Mouse (Mus musculus) midbrain, embryonic 10.5 days (tissue): Measurements from ENCODE around the gene Trappc13. TPM values are rescaled to one million over a fixed set of nuclear protein-coding genes. Genes with fewer than 3 reads are reported as not detected.

Source experiments
- DNase-seq: peaks from one replicate; pipeline ENCODE4 v3.0.0-alpha.2; 2017; ENCODE audit warnings: low spot score
- H3K27ac ChIP-seq: fragments of 300-500 bp; sonication (generic); replicated peaks from 2 replicates; pipeline ENCODE4 v1.5.1; 2016; ENCODE audit warnings: mild to moderate bottlenecking
- H3K27me3 ChIP-seq: fragments of 300-500 bp; sonication (generic); 2 replicates; pipeline ENCODE4 v1.6.1; 2016; ENCODE audit warnings: low read depth, mild to moderate bottlenecking; ENCODE audit not compliant: poor library complexity, severe bottlenecking
- H3K36me3 ChIP-seq: fragments of 300-500 bp; sonication (generic); 2 replicates; pipeline ENCODE4 v1.6.1; 2016; ENCODE audit warnings: mild to moderate bottlenecking, moderate library complexity
- H3K4me1 ChIP-seq: fragments of 300-500 bp; sonication (generic); 2 replicates; pipeline ENCODE4 v1.6.1; 2016
- H3K4me3 ChIP-seq: fragments of 300-500 bp; sonication (generic); 2 replicates; pipeline ENCODE4 v1.5.1; 2016; ENCODE audit warnings: mild to moderate bottlenecking, moderate library complexity
- H3K9me3 ChIP-seq: fragments of 300-500 bp; sonication (generic); replicated peaks from 2 replicates; pipeline ENCODE4 v1.6.1; 2016; ENCODE audit warnings: mild to moderate bottlenecking
- WGBS: fragments of 180-500 bp; shearing (Covaris S2); methylation state at CpG from one replicate; pipeline ENCODE4 v1.1.7; 2016; 5-methylcytosine and 5-hydroxymethylcytosine counted together
- polyA plus RNA-seq: library from polyadenylated mRNA; unstranded; fragments of >200 nt; fragmentation: Nextera tagmentation; extraction: Ambion mirVana; gene quantifications from 2 replicates; pipeline ENCODE4 v1.2.1, GENCODE M21; 2016

Gene Trappc13
- polyA plus RNA-seq, 1 experiment from 2014 or later, result 87.7 TPM

DNA sequence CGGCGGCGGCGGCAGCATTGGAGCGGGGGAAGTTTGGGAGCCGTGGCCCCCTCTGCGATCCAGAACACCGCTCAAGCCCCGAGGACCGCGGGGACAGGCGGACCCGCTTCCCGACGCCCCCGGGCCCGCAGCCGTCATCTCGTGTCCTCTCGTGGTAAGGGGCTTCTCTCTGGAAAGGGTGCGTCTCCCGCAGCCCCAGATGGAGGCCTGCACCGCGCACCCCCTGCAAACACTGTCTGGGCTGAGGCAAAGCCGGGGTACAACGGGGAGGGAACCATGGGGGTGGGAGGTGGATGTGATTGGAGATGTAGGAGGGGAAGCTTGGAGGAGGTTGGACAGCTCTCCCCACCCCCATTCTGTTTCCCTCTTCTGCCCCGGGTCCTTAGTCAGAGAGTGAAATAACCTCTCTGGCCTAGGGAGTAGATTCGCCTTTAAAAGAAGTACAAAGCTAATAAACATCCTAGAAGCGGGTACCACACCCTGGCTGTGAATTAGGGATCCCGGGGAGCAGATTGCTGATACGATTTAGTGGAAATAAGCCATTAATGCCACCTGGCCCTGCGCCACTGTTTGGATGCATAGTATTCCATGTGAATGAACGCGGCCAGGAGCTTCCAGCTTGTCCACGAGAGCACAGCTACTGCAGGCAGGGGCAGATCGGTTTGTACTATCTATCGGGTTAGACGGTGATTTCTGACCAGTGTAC, 68.3 kb downstream of the Trappc13 start:
- H3K36me3 ChIP-seq, result peaks cover 9% of the 10 kb centered on the region
- peak overlapping the region; percentile 88 for H3K4me3 ChIP-seq
- peaks cover 39% of the 10 kb centered on the region for H3K4me1 ChIP-seq
- no peaks in the 10 kb centered on the region for H3K9me3 ChIP-seq
- DNase-seq, result no peak
- H3K27ac ChIP-seq, result peak overlapping the region; percentile 85
- H3K27me3 ChIP-seq, result no peaks in the 10 kb centered on the region
- WGBS, result under 1% methylated on average over 37 of the region's 38 CpGs

DNA sequence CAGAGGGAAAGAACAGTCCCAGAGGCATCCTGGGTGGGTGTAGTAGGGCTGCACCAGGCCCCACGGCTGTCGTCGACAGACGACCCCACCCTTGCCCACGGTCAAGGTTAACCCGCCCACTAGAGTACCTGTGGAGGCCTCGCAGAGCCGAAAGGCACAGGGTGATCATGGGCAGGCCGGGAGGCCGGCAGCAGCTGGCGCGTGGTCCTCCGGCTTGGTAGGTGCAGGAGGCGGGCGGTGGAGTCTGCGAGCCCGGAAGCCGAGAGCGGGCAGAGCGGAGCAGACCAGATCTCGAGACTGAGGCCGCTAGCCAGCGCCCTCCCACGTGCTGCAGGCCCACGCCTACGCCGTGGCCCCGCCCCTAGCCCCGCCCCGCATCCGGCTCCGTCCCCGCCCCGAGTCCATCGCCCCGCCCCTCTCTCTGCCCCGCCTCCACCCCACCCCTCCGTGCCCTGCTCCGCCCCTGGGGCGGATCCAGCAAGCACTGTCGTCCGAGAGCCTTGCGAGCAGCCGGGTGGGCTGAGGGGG, 68.9 kb downstream of the Trappc13 start, which contains the start of the genes Nln and Sgtb:
TSS of gene Nln (minus strand) at position 327 of the 528 bp plus-strand sequence.
TSS of gene Sgtb (plus strand) at position 454 of the 528 bp plus-strand sequence.
- Histone ChIP-seq H3K4me3 (peak within 1 kb of the TSS; percentile 88), H3K27ac (peak within 1 kb of the TSS; percentile 85), H3K9me3 (peaks cover 2% of the 10 kb centered on the region; the same call in 1 of the 2 replicates), H3K27me3 (no peaks in the 10 kb centered on the region), H3K36me3 (peaks cover 6% of the 10 kb centered on the region), H3K4me1 (peaks cover 39% of the 10 kb centered on the region)
- peak; percentile 95 for DNase-seq
- 0% methylated on average over 29 of the region's 44 CpGs for WGBS

DNA sequence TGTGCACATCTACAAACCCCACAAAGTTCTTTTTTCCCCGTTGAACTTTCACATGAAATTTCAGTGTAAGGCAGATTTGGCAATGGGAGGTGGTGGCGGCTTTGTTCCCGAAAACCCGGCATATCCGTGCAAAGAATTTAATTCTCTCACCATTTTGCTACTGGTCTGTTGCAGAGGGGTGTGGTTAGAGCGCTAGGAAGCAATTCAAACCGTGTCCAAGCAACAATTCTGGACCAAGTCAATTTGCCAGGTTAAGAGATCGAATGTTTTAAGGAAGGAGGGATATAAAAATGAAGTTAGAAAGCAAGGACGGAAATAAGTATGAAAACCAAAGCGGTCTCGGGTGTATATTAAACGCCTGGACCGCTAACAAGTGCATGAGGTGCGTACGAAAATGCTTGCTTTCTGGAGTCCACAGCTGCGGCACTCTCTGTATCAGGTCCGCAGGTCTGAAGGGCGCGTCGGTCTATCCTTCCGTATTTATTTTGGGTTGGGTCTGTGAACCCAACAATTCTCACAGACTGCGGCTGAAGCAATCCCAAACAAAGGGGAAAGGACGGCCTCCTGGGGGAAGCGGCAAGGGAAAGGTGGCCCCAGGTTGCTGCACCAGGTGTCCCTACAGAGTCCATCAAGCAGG, 69.5 kb downstream of the Trappc13 start:
- peaks cover 9% of the 10 kb centered on the region for H3K36me3 ChIP-seq
- no peaks in the 10 kb centered on the region for H3K27me3 ChIP-seq
- H3K4me1 ChIP-seq, result peaks cover 39% of the 10 kb centered on the region
- H3K9me3 ChIP-seq, result peaks cover 8% of the 10 kb centered on the region; the same call in 1 of the 2 replicates
- WGBS, result 2% methylated on average over 24 of the region's 24 CpGs
- DNase-seq, result peak; percentile 37
- H3K27ac ChIP-seq, result peak overlapping the region; percentile 85
- H3K4me3 ChIP-seq, result peak overlapping the region; percentile 88

DNA sequence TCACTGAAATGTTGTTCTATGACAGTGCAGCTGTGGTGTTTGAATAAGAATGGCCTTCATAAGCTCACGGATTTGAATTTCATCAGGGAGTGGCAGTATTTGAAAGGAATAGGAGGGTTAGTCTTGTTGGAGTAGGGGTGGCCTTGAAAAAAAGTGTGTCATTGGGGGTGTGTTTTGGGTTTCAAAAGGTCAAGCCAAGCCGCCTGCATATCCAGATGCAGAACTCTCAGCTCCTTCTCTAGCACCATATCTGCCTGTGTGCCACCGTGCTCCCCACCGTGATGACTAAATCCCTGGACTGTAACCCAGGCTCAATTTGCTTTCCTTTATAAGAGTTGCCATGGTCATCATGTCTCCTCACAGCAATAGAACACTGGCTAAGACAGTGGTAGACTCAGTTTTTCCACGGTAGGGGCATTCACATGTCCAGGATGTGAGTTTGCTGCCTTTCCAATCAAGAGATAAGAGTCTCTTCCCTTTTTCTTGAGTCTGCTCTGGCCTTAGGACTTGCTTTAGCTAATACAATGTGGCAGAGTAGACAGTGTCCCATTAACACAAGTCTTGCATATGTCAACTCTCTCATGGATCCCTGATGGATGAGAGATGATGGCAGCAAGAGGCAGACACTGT, 76.5 kb downstream of the Trappc13 start:
- H3K27me3 ChIP-seq, result no peaks in the 10 kb centered on the region
- H3K27ac ChIP-seq, result no peak overlapping the region
- H3K4me1 ChIP-seq, result no peaks in the 10 kb centered on the region
- no peak overlapping the region for H3K4me3 ChIP-seq
- peaks cover 8% of the 10 kb centered on the region; the same call in 1 of the 2 replicates for H3K9me3 ChIP-seq
- H3K36me3 ChIP-seq, result peaks cover 9% of the 10 kb centered on the region; the same call in 1 of the 2 replicates
- no peak for DNase-seq
- 91% methylated on average over 5 of the region's 5 CpGs for WGBS

DNA sequence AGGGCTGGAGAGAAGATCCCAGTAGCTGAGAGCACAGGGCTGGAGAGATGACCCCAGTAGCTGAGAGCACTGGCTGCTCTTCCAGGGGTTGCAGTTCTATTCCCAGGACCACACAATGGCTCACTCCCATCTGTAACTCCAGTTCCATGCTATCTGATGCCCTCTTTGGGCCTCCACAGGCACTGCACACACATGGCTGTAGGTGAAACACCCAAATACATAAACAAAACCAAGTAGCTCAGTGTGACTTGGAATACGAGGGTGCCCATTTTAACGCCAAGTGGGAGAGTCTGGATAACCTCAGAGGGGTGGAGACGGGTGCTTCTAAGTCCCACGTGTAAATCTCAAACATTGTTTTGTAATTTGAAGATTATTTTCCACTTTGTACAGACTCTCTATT, 77.9 kb downstream of the Trappc13 start:
- no peak for DNase-seq
- WGBS, result 87% methylated on average over 4 of the region's 4 CpGs
- H3K27me3 ChIP-seq, result no peaks in the 10 kb centered on the region
- H3K9me3 ChIP-seq, result peaks cover 8% of the 10 kb centered on the region; the same call in 1 of the 2 replicates
- H3K36me3 ChIP-seq, result peaks cover 9% of the 10 kb centered on the region; the same call in 1 of the 2 replicates
- no peak overlapping the region for H3K4me3 ChIP-seq
- H3K27ac ChIP-seq, result no peak overlapping the region
- peaks cover 4% of the 10 kb centered on the region; the same call in 1 of the 2 replicates for H3K4me1 ChIP-seq

DNA sequence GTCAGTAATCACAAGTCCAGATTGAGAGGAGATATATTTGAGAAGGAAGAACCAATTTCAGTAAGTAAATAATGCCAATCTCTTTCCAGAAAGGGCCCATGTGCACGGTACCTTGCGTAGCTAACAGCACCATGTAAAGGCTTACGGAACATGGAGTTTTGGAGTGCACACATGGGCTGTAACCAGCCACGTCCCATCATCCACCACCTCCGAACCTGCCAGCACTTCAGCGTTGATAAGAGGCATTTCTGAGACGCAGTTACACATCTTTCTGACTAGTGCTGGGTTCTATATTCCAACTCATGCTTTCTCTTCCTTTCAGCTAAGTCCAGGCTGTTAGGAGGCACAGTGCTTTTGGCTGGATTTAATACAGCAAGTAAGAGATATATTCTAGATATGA, 81.1 kb downstream of the Trappc13 start:
- WGBS, result 96% methylated on average over 7 of the region's 7 CpGs
- Histone ChIP-seq H3K4me3 (no peak overlapping the region), H3K4me1 (peaks cover 4% of the 10 kb centered on the region; the same call in 1 of the 2 replicates), H3K9me3 (no peaks in the 10 kb centered on the region), H3K36me3 (no peaks in the 10 kb centered on the region; the same call in 1 of the 2 replicates), H3K27ac (no peak overlapping the region), H3K27me3 (no peaks in the 10 kb centered on the region)
- no peak for DNase-seq

DNA sequence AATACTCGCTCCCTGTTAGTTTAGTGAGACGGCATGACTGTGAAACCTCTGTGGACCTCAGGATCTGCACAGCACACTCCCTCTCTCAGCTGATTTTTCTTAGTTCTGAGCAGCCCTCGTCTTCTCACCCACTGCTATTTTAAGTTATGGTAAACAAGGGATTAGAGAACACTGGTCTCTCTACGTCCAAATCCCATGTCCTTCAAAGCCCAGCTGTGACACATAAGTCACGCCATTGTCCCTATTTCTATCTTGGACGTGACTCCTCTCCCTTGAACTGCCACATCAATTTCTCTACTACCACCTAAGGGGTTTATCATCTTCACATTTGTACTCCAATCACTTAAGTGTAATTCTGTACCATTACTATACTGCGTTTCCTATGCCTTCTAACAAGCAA, 82.3 kb downstream of the Trappc13 start:
- H3K9me3 ChIP-seq, result no peaks in the 10 kb centered on the region
- no peaks in the 10 kb centered on the region for H3K27me3 ChIP-seq
- H3K27ac ChIP-seq, result no peak overlapping the region
- H3K4me1 ChIP-seq, result peaks cover 4% of the 10 kb centered on the region; the same call in 1 of the 2 replicates
- no peak for DNase-seq
- no peaks in the 10 kb centered on the region; the same call in 1 of the 2 replicates for H3K36me3 ChIP-seq
- no peak overlapping the region for H3K4me3 ChIP-seq
- 64% methylated on average over 7 of the region's 7 CpGs for WGBS

DNA sequence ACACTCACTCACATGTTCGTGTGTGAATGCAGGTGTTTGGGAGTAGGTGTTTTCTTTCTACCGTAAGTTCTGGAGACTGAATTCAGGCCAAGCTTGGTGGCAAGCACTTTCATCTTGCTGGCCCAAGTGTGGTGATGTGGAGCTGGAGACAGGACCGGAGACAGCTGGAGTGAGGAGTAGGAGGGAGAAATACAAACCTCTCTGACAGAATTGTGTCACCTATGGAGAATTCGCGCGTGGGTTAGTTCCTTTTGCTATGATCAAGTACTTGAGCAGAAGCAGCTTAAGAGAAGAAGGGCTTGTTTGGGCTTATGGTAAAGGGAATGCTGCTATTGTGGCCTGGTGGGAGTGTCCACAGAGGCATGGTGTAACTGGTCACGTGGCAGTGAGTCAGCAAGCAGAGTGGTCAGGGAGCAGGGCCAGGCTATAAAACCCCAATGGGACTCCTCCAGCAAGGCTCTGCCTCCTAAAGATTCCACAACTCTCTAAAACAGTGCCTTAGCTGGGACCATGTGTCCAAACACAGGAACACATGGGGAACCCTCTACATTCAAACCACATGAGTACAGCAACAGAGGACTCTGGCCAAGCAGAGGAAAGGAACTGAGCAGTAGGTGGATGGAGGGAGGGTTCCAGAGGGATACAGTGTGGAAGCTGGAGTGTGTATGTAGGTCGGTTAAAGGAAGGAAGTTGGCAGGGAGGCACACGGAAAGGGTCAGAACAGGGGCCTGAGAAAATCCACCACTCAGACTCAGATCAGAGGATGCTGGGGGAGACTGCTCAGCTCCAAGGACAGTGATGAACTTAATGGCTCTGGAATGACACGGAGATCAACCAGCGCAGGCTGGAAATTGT, 83.5 kb downstream of the Trappc13 start:
- Histone ChIP-seq H3K4me1 (peaks cover 4% of the 10 kb centered on the region; the same call in 1 of the 2 replicates), H3K9me3 (no peaks in the 10 kb centered on the region), H3K27me3 (no peaks in the 10 kb centered on the region), H3K4me3 (no peak overlapping the region), H3K27ac (no peak overlapping the region), H3K36me3 (no peaks in the 10 kb centered on the region; the same call in 1 of the 2 replicates)
- 82% methylated on average over 11 of the region's 11 CpGs for WGBS
- no peak for DNase-seq

Other genes with a start within 250 kb of the Trappc13 start
- 15.9 and 20.1 TPM in 2 replicates for gene Nln, start 68.9 kb downstream of the Trappc13 start, polyA plus RNA-seq
- gene Sgtb, start 68.7 kb downstream of the Trappc13 start, polyA plus RNA-seq, result 11.7 and 15.2 TPM in 2 replicates
- 18.9 and 21.4 TPM in 2 replicates for gene Trim23, start 328 bp upstream of the Trappc13 start, polyA plus RNA-seq
- gene Cenpk, start 50.1 kb upstream of the Trappc13 start, polyA plus RNA-seq, result 78.7 and 89.8 TPM in 2 replicates
- 17.9 and 18.6 TPM in 2 replicates for gene Ppwd1, start 50.4 kb upstream of the Trappc13 start, polyA plus RNA-seq
- gene Adamts6, start 109.4 kb upstream of the Trappc13 start, polyA plus RNA-seq, result 1.8 and 3.6 TPM in 2 replicates